Mouse (Mus musculus) small intestine, adult 2 months (tissue): ENCODE results near the gene Prrt4.

Experiments
- CTCF ChIP-seq: fragments of 200-500 bp; IDR thresholded peaks from 2 replicates; pipeline ENCODE4 v1.5.1; 2012; ENCODE audit warnings: low read depth, mild to moderate bottlenecking, control low read depth, inconsistent platforms, low read length, moderate library complexity, mixed read lengths; ENCODE audit not compliant: insufficient replicate concordance, insufficient read length; ENCODE audit errors: extremely low read depth
- POLR2A ChIP-seq: fragments of 200-500 bp; IDR thresholded peaks from 2 replicates; pipeline ENCODE4 v1.6.1; 2012; ENCODE audit warnings: low read depth, mild to moderate bottlenecking, control low read depth, inconsistent platforms, low read length, moderate library complexity

DNA sequence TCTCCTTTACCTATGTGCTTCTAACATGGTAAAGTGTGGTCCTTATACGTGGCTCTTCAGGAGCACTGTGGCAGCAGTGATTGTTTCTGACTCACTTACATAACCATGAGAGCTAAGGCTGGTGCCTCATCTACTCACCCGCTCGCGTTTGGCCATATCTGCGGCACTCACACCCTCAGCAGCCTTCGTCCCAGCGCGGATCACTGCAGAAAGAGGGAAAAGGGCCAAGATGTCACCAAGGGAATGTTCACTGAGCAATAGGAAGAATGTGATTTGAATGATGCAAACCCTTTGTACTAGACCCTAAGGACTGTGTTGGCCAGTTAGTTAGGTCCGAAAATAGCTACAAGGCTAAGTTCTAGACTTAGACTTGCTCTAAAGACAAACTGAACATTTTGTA is 41.9 kb downstream of the Prrt4 start:
- TF ChIP-seq CTCF: no peak
- TF ChIP-seq POLR2A: no peak
